Mouse (Mus musculus) urinary bladder, postnatal 4 days (tissue): ENCODE results near the gene Xpo6.

ENCODE experiments used
- DNase-seq, 2 experiments: peaks; one replicate each; pipeline ENCODE4 v3.0.0; 2021 to 2022; ENCODE audit warnings: low spot score in 2 of 2

Gene Xpo6

GRCm38 (mm10) chr7:126200178-126200996, at the start of gene Xpo6:
Gene Xpo6, minus strand, starts transcription at chr7:126200501.
- peak; percentile 93 to 96 for DNase-seq

GRCm38 (mm10) chr7:126249986-126250385, 49.7 kb upstream of the Xpo6 start:
- no peak for DNase-seq

- DNase-seq, result no peak
Observed at GRCm38 (mm10) chr7:126249146-126249545, 48.8 kb upstream of the Xpo6 start.

GRCm38 (mm10) chr7:126248641-126249141, 48.4 kb upstream of the Xpo6 start:
- no peak for DNase-seq

- no peak for DNase-seq
Observed at GRCm38 (mm10) chr7:126248088-126248487, 47.8 kb upstream of the Xpo6 start.

- DNase-seq, result no peak
Observed at GRCm38 (mm10) chr7:126244168-126244750, 44.0 kb upstream of the Xpo6 start.

- no peak for DNase-seq
Observed at GRCm38 (mm10) chr7:126240814-126241360, 40.6 kb upstream of the Xpo6 start.

- DNase-seq, result no peak
Observed at GRCm38 (mm10) chr7:126236794-126237192, 36.5 kb upstream of the Xpo6 start.

GRCm38 (mm10) chr7:126236083-126236793, 35.9 kb upstream of the Xpo6 start:
- DNase-seq, result no peak

- no peak for DNase-seq
Observed at GRCm38 (mm10) chr7:126234611-126235010, 34.3 kb upstream of the Xpo6 start.

- no peak for DNase-seq
Observed at GRCm38 (mm10) chr7:126232345-126233071, 32.2 kb upstream of the Xpo6 start.

- no peak for DNase-seq
Observed at GRCm38 (mm10) chr7:126230357-126231148, 30.3 kb upstream of the Xpo6 start.

GRCm38 (mm10) chr7:126226136-126226535, 25.8 kb upstream of the Xpo6 start:
- no peak for DNase-seq

- DNase-seq, result no peak
Observed at GRCm38 (mm10) chr7:126222753-126223152, 22.5 kb upstream of the Xpo6 start.

- no peak for DNase-seq
Observed at GRCm38 (mm10) chr7:126220611-126221010, 20.3 kb upstream of the Xpo6 start.

GRCm38 (mm10) chr7:126218311-126218710, 18.0 kb upstream of the Xpo6 start:
- no peak for DNase-seq

GRCm38 (mm10) chr7:126216867-126217266, 16.6 kb upstream of the Xpo6 start:
- DNase-seq, result no peak

GRCm38 (mm10) chr7:126210856-126211255, 10.6 kb upstream of the Xpo6 start:
- no peak for DNase-seq

GRCm38 (mm10) chr7:126200997-126201345, 670 bp upstream of the Xpo6 start:
- DNase-seq, result no peak

GRCm38 (mm10) chr7:126199691-126200102, 604 bp downstream of the Xpo6 start:
- peak; percentile 47 to 59 for DNase-seq

- no peak for DNase-seq
Observed at GRCm38 (mm10) chr7:126198926-126199325, 1.4 kb downstream of the Xpo6 start.
